Mouse (Mus musculus): Measurements from ENCODE around the gene Astn2.

The Astn2 gene

DNA sequence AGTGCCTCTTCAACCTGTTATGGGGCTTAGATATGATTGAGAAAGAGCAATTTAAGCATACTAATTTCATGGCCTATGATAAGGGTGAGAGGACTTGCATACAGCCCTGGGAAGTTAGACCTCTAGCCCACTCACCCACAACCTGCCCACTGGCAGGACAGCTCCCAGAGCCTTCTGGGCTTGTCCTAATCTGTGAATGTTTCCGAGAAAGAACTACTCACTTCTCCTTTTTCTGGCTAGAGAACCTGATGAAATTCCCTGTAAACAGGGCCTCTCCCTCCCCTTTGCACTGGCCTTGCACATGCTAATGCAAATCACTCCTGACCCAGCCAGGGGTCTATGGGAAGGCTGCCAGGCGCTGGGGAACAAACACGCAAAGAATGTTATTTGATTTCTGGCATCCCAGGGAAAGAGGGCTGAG lies 983.9 kb downstream of the Astn2 start:
- peak; percentile 65 to 66 for DNase-seq (ENCODE audit: low spot score in 2 of 2)

DNA sequence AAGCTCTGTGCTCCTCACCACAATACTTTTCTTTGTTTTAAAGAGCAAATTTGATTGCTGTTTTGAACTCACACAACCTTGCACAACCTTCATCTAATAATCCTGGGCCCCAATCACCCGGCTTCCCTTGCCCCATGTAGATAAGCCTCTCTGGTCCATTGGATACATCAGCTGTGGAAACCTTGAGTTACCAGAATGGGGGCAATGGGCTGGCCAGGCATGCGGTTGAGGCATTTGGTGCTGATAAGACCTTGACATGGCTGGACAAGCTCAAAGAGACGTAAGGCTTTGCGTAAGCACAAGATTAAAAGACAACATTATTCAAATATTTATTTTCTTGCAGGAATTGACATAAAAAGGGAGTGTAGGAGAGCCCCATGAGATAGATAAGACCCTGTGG lies 988.9 kb downstream of the Astn2 start:
- no peak for DNase-seq (ENCODE audit: low spot score in 2 of 2)

DNA sequence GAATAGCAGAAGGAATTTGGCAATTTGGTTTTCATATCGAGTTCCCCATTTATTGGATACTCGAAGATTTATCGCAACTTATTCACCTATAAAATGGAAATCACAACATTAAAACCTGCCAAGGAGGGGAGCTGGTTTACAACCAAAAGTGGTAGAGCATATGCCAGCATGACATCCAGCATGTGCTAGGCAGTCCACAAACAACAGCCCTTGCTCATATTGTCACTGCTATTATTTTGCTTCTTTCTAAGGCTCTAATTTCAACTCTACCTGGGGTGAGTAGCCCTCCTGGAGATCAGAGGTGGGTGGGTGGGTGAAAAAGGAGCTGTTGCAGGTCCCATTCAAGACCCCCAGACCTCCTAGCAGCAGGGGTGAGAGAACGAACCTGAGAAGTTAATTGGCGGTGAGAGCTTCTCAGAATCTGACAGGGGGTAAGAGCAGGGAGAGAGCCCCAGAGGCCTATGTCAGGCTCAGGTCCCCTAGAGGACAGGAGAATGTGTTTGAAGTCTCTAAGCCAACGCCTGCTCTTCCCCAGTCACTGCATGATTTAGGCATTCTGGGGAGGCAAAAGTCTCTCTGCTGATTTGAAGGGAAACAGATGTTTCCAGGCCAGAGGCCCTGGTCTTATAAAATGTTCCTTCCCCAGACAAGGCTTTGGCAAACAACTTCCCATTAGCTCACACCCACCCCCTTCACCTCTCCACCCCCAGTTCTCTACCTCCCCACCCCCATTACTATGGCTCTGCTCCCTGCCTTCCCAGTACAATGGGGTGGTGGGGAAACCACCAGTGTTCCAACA lies 1001.4 kb downstream of the Astn2 start:
- no peak for DNase-seq (ENCODE audit: low spot score in 2 of 2)

DNA sequence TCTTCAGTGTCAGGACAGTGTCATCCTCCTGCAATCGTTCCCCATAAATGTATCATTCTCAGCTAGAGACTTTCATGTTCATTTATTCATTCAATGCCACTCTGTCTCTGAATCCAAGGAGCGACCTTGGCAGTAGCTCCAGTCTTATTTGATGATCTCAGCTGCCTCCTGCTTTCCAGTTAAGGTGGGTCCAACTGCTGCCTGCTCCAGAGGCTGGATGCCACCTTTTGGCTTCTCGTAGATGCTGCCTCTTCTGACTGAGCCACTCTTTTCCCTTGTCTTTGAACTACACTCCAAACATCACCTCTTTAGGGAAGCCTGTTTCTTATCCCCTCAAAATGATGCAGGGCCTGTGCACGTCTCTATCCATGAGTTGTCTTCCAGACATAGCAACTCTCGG lies 1002.1 kb downstream of the Astn2 start:
- DNase-seq (ENCODE audit: low spot score in 2 of 2): no peak

DNA sequence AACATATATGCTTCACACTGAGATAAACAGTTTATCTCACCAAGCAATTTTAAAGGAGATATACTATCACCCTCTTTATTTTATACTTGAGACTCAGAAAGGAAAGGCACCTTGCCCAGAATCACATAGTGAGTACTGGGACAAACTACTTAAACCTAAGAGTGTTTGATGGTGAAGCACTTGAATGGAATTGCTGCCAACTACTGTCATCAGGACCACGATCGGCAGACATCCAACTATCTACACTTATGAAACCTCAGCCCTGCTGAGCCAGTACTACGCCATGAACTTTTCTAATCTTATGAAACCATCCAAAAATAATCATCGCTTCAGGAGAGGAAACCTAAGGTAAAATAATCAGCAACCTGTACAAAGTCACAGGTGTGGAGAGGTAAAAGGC lies 1005.0 kb downstream of the Astn2 start:
- DNase-seq (ENCODE audit: low spot score in 2 of 2): no peak

DNA sequence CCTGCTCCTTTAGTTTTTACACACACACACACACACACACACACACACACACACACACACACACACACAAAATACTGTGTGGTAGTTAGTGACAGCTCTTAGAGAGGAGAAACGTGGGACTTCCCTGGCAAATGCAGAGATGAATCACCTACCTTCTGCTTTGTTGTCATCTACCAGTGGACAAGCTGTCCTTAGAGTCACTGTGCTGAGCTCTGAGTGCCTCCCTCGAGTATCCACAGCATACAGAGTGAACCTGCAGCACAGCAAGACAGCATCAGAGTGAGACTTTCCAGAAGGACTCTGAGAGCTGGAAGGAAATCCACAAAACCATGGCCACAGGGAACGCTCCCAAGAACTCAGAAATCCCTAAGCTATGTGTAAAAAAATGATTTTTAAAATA lies 1007.6 kb downstream of the Astn2 start:
- DNase-seq (ENCODE audit: low spot score in 2 of 2): no peak

DNA sequence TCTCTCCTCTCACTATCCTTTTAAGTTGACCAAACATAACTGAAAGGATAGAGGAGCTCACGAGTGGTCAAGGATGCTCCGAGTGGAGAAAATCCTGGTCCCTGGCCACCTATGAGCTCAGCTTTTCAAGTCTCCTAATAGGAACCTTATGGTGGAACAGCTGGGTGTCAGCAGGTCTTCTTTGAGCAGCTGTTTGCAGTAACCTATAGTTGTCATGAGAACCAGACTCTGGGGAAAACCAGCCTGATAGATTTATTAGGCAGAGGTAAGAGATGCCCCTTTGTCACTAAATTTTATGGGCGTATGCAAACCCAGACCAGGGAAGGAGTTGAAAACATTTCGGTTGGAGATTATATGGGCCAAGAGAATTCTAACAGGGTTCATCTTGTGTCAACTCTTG lies 1013.4 kb downstream of the Astn2 start:
- no peak for DNase-seq (ENCODE audit: low spot score in 2 of 2)

DNA sequence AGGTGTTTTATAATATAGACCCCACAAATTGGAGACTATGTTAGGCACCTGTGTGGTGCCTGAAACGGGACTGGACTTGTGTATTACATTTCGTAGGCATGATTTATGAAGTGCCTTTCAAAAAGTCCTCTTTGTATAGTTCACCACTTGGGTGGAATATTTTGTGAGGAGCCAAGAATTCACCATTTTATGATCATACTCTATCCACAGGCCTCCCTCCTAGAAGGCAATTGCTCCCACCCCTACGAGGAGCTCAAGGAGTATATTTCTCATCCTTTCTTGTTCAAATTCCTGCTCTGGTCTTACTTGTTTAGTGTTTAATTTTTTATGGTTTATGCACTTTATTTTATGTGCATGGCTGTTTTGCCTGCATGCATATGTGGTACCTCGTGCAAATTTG lies 1021.3 kb downstream of the Astn2 start:
- DNase-seq (ENCODE audit: low spot score in 2 of 2): no peak

DNA sequence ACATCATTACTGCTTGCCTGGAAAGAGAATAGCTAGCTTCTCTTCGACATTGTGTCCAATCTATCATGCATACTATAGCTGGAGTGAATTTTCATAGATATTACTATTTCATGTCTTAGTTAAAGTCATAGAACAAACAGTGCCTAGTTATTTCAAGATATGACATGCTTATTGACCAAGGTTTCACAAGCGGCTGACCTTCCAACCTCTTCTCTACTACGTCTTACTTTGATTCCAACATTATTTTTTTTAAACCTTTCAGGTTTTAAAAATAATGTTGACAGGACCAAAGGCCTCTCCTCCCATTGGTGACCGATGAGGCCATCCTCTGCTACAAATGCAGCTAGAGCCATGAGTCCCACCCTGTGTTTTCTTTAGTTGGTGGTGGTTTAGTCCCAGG lies 1025.0 kb downstream of the Astn2 start:
- no peak for DNase-seq (ENCODE audit: low spot score in 2 of 2)

DNA sequence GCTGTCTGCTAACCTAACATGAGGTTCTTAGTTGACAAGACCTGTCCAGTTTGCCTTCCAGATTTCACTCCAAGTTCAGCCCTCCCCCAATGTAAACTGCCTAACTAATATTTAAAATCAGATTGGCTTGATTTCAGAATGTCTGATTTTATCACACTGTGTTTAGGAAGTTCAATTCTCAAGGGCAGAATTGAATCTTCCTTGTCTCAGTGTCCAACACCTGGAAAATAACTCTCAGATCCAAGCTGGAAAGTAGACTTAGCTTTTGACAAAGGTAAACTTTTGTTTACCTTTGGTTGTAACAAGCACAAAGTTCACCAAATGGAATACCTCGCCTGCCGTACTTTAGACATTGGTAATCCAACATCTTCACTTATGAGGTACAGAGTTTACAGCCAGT lies 1027.8 kb downstream of the Astn2 start:
- no peak for DNase-seq (ENCODE audit: low spot score in 2 of 2)

DNA sequence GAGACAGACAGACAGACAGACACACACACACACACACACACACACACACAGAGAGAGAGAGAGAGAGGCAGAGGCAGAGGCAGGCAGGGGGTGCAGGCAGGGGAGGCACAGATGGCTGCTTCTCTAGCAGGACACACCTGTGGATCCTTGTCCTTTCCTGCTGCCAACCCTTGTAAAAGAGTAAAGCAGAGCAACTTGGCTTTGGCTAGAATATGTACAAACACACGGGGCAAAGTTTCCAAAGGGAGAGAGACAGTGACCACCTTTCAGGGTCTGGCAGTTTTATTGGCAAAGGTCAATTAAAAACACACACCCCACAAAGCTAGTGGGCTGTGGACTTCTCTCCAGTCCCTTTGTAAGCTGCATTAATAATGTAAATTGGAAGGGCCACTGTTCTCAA lies 1030.6 kb downstream of the Astn2 start:
- DNase-seq (ENCODE audit: low spot score in 2 of 2): no peak

DNA sequence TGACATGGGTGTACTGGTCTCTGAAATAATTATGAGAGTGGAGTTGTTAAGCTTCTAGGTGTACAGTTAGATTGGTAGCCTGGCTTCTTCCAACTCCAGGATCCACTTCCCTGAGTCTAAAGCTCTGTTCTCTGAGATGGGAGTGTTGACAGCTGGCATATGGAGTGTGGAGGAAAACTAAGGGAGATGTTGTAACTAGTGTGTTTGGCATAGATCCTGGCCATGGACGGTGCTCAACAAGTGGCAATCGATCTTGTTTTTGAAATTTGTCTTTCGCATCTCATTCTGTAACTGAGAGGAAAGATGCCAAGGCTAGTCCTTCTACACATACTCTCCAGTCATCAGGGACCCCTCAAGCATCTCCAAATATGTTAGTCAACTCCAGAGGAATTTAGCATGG lies 1031.7 kb downstream of the Astn2 start:
- no peak for DNase-seq (ENCODE audit: low spot score in 2 of 2)

DNA sequence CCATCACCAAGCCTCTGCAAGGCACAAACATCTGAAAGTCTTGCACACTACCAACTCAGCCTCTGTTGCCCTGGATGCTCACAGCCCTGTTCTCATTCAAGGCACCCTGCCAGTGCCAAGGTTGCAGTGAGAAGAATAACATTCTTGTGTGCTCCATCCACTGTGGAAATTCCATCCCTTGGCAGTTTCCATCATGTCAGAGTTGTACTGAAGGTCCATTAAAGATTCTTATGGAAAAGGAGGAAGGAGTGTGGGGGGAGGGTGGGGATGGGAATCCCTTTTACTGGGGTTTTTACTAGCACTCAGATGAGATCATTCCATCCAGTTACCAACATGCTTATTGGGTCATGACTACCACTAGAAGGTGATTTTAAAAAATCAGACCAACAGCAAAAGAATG lies 1037.3 kb downstream of the Astn2 start:
- DNase-seq (ENCODE audit: low spot score in 2 of 2): no peak

DNA sequence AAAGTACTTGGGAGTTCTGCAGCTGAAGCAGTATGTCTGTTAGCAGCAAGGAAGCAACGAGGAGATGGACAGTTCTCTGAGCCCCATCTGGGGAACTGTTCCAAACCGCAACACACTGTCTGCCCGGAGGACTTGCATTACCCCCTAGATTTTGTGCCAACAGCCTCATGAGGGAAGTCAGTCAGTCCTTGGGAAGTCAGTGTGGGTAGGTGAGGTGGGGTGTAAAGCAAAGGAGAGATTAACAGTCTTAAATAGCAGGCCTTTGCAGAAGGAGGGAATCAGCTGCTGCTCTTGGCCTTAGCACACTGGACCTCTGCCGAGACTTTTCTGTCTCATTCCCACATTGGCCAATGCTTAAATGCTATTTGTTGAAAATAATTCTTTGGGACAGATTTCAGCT lies 1049.8 kb downstream of the Astn2 start:
- DNase-seq (ENCODE audit: low spot score in 2 of 2): no peak

DNA sequence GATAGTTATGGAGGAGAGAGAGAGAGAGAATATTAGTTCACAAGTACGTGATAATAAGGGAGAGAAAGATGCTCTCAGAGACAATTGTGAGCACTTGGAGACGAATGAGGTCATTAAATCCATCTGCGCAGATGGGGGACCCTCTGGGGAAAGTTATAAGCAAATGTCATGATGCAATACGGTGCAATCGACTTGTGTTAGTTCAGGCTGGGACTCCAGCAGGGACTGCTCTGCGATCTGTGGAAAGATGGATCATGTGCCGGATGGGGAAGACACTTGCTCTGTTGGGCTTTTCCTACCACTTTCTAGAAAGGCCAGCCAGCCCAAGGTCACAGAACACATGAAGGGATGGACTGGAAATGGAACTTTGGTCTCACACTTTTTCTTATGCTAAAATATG lies 1053.9 kb downstream of the Astn2 start:
- no peak for DNase-seq (ENCODE audit: low spot score in 2 of 2)

DNA sequence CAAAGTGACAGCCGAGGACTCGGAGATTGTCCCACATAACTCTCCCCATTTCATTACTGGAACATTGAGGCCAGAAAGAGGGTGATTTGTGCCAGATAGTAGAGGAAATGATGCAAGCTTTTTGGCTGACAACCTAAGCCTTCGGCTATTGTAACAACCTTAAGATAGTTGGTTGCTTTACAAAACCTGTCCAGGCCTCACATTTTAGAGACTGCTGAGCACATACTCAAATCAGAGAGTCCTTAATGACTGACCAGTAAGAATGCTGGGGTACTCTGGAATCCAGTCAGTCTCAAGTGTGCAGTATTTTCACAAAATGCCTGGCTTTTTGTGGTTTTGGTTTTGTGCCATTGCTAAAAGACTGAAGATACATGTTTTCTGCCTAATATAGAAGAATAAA lies 1062.6 kb downstream of the Astn2 start:
- DNase-seq (ENCODE audit: low spot score in 2 of 2): no peak

DNA sequence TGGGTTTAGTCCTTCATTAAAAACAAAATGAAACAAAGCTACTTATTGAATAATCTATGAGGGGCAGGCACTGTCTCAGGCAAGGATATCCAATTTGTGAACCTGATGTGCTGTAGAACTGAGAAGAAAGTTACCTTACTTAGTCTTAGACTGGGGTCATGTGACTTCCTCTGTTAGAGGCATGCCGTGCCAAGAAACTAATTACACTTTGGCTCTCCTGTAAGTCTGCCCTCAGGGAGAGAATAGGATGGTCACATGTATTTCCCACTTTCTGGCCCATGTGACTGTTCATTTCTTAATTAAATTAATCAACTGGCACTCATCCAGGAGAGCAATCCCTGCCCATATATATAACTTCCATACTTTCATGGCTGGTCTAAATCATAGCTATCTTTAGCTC lies 1070.7 kb downstream of the Astn2 start:
- DNase-seq (ENCODE audit: low spot score in 2 of 2): no peak

Measured in urinary bladder, postnatal 4 days (tissue).